Comparison of ENCODE assay signal across 9 mouse cellular contexts in genomic region chr12:51402060-51402698, GRCm38 (mm10). TPM values are rescaled to one million over a fixed set of nuclear protein-coding genes. Genes with fewer than 3 reads are reported as not detected.
DNase-seq lines count a peak whose midpoint lies in the region; ATAC-seq and TF ChIP-seq lines count a peak whose summit lies in the region.
"Had no signal": no experiment of that assay in that cellular context is flagged by ENCODE, and none has a peak within 500 bp of the region (broad histone marks: within the 10 kb centered on the region; RNA-seq: fewer than 3 reads in every experiment).

No protein-coding gene starts in this region.

- no peak overlapping the region for H3K4me3 ChIP-seq in ES-E14 (ENCODE audit: insufficient read depth in 1 of 2, low read depth in 1 of 2, low read length in 2 of 2, poor library complexity in 1 of 2, severe bottlenecking in 1 of 2)
- no peak overlapping the region for H3K4me3 ChIP-seq in forebrain, embryonic 16.5 days (replicated peaks; ENCODE audit: low read length)
- H3K4me3 ChIP-seq: embryonic facial prominence, embryonic 13.5 days had no signal

- 77% methylated on average over 5 of the region's 5 CpGs for WGBS in forebrain, embryonic 16.5 days

- H3K9me3 ChIP-seq in ES-E14 (ENCODE audit: control insufficient read depth, insufficient read depth, low read depth, low read length): no peaks in the 10 kb centered on the region
- no peaks in the 10 kb centered on the region for H3K9me3 ChIP-seq in forebrain, embryonic 16.5 days (ENCODE audit: control insufficient read depth, low read length)
- H3K9me3 ChIP-seq: embryonic facial prominence, embryonic 13.5 days had no signal

- no peaks in the 10 kb centered on the region for H3K27me3 ChIP-seq in forebrain, embryonic 16.5 days (replicated peaks; ENCODE audit: control insufficient read depth, insufficient read depth, low read length)
- H3K27me3 ChIP-seq: embryonic facial prominence, embryonic 13.5 days had no signal

- ATAC-seq in forebrain, embryonic 16.5 days: peak; percentile 40; the same call in 1 of the 2 replicates
- no peak for ATAC-seq in inflammation-experienced regulatory T-cells, adult 6 months

- no peaks in the 10 kb centered on the region for H3K4me1 ChIP-seq in ES-E14 (ENCODE audit: control insufficient read depth in 2 of 2, insufficient read depth in 2 of 2, low read length in 2 of 2, poor library complexity in 1 of 2)
- H3K4me1 ChIP-seq in forebrain, embryonic 16.5 days (replicated peaks; ENCODE audit: control insufficient read depth, insufficient read depth, low read length): no peaks in the 10 kb centered on the region
- H3K4me1 ChIP-seq: embryonic facial prominence, embryonic 13.5 days had no signal

- H3K36me3 ChIP-seq in ES-E14 (ENCODE audit: control insufficient read depth, insufficient read depth, low read length, poor library complexity, severe bottlenecking): no peaks in the 10 kb centered on the region; the same call in 1 of the 2 replicates
- no peaks in the 10 kb centered on the region for H3K36me3 ChIP-seq in forebrain, embryonic 16.5 days (ENCODE audit: control insufficient read depth, insufficient read depth)

- in situ Hi-C loops in ES-E14 (cut with MboI; ENCODE audit: low sequenced_read_pairs in 2 of 2, unreplicated experiment in 2 of 2): loop anchor here in 1 of 2 experiments (10.0 kb wide), 1 partner anchor 173 kb away; no protein-coding TSS in a partner anchor

- no peak overlapping the region for H3K27ac ChIP-seq in ES-E14 (ENCODE audit: insufficient read depth, low read depth, low read length, poor library complexity, severe bottlenecking)
- no peak overlapping the region for H3K27ac ChIP-seq in forebrain, embryonic 16.5 days (ENCODE audit: low read length)
- H3K27ac ChIP-seq: embryonic facial prominence, embryonic 13.5 days had no signal

- no peak overlapping the region for H3K4me2 ChIP-seq in forebrain, embryonic 16.5 days (ENCODE audit: low read length)
- H3K4me2 ChIP-seq: embryonic facial prominence, embryonic 13.5 days had no signal

- no peak overlapping the region for H3K9ac ChIP-seq in ES-E14 (ENCODE audit: insufficient read depth, low read depth, low read length, poor library complexity, severe bottlenecking)
- H3K9ac ChIP-seq in forebrain, embryonic 16.5 days (replicated peaks; ENCODE audit: low read depth, low read length): no peak overlapping the region
- H3K9ac ChIP-seq: embryonic facial prominence, embryonic 13.5 days had no signal

- DNase-seq in kidney, adult 9 months: peak; percentile 16
- no peak for DNase-seq in kidney, adult 8-10 months
- DNase-seq in 416B (ENCODE audit: low read depth) (peak; percentile 63), ES-E14 (ENCODE audit: low read depth, low spot score) (peak; percentile 37)
- DNase-seq in naive thymus-derived CD4-positive, alpha-beta T cell, adult 2 months (ENCODE audit: low read depth): peak; percentile 21
- no peak for DNase-seq in heart, adult 8-10 months (ENCODE audit: low spot score)

TF ChIP-seq in ES-E14, 5 proteins besides CTCF, POLR2A, EP300 and RAD21:
- TF ChIP-seq ZNF384 (IDR thresholded peaks at IDR 0.05; ENCODE audit: low read depth, low read length): no peak
- TF ChIP-seq MAFK (IDR thresholded peaks at IDR 0.05; ENCODE audit: insufficient read depth, low read depth, low read length): no peak
- TF ChIP-seq HCFC1 (IDR thresholded peaks at IDR 0.05; ENCODE audit: borderline replicate concordance, insufficient read depth, low read length): no peak
- no peak for TF ChIP-seq ZC3H11A (IDR thresholded peaks at IDR 0.05; ENCODE audit: borderline replicate concordance, low read depth, low read length)
- no peak for TF ChIP-seq CHD2 (IDR thresholded peaks at IDR 0.05; ENCODE audit: low read depth, low read length)

RNA-seq across cellular contexts. Expression of gene Scfd1, which starts 24.9 kb away (rescaled TPM):
- 23.7 and 35.3 TPM in 2 replicates for total RNA-seq in ES-E14 (2012; rRNA removed)
- polyA plus RNA-seq in forebrain, embryonic 16.5 days (2015; fragmentation: Nextera tagmentation; extraction: Ambion mirVana): 60.6 and 62.2 TPM in 2 replicates
- total RNA-seq in heart, adult 8-10 months (2022): 10 to 100 TPM; 22.2 to 25.6 (median 22.6) TPM
- 10 to 100 TPM; 81.1 to 97.2 (median 81.2) TPM for polyA plus RNA-seq in inflammation-experienced regulatory T-cells, adult 6 months (2017; shearing (Covaris generic))

RNA-seq across cellular contexts. Expression of gene G2e3, which starts 54.3 kb away (rescaled TPM):
- 37.9 and 59.1 TPM in 2 replicates for total RNA-seq in ES-E14 (2012; rRNA removed)
- polyA plus RNA-seq in forebrain, embryonic 16.5 days (2015; fragmentation: Nextera tagmentation; extraction: Ambion mirVana): 34.1 and 44.0 TPM in 2 replicates
- total RNA-seq in heart, adult 8-10 months (2022): 1 to 10 TPM; 1.9 to 2.6 (median 2.3) TPM
- polyA plus RNA-seq in inflammation-experienced regulatory T-cells, adult 6 months (2017; shearing (Covaris generic)): 10 to 100 TPM; 11.4 to 26.3 (median 15.4) TPM

Comparison
In these comparisons a context has a peak if more than half of its experiments do, and no peak if none do; other contexts are left out.
1. DNase-seq: peak in kidney, adult 9 months (single experiment), 416B (single experiment), ES-E14 (single experiment) and naive thymus-derived CD4-positive, alpha-beta T cell, adult 2 months (single experiment); none in kidney, adult 8-10 months (0 of 2) and heart, adult 8-10 months (single experiment).
2. RNA of gene G2e3, which starts 54.3 kb away (total RNA-seq): 37.9 to 59.1 TPM in ES-E14; 1.9 to 2.6 TPM in heart, adult 8-10 months; every median in the first group is over 10 times any median in the second.